Mouse (Mus musculus) left cerebral cortex, adult 2 months (tissue): ENCODE results near the gene Pusl1. TPM values are rescaled to one million over a fixed set of nuclear protein-coding genes. Genes with fewer than 3 reads are reported as not detected.

Source experiments
- DNase-seq, 2 experiments: peaks; one replicate each; pipeline ENCODE4 v3.0.0; 2021 to 2022; ENCODE audit warnings: low spot score in 2 of 2, mixed read lengths in 1 of 2; ENCODE audit errors: extremely low spot score in 1 of 2
- H3K27ac ChIP-seq: fragments of 200-600 bp; 2 replicates; pipeline ENCODE4 v1.8.1; 2022
- H3K4me3 ChIP-seq: fragments of 200-600 bp; 2 replicates; pipeline ENCODE4 v1.8.1; 2022
- CTCF ChIP-seq: fragments of 200-600 bp; IDR thresholded peaks from 2 replicates; pipeline ENCODE4 v1.8.1; 2022; ENCODE audit warnings: antibody characterized with exemption, mild to moderate bottlenecking, moderate library complexity
- intact Hi-C: fragments of 180-260 bp; cut with DNase I; formaldehyde crosslinking; loops from one replicate; pipeline ENCODE4 v1.15.1; 2025
- total RNA-seq, 2 experiments: library from RNA; stranded (reverse); gene quantifications; 2 replicates each; pipeline ENCODE4 v1.2.3; 2021

Gene Pusl1
- total RNA-seq, 2 experiments from 2014 or later, result 55.0 to 61.2 TPM

- intact Hi-C loops, result no loop called here
- no peak for TF ChIP-seq CTCF
- Histone ChIP-seq H3K27ac (no peak overlapping the region), H3K4me3 (no peak overlapping the region)
- DNase-seq, result peak in 1 of 2 experiments; percentile 7
Measured at GRCm38 (mm10) chr4:155896461-155896860, 4.9 kb upstream of the Pusl1 start.

DNA sequence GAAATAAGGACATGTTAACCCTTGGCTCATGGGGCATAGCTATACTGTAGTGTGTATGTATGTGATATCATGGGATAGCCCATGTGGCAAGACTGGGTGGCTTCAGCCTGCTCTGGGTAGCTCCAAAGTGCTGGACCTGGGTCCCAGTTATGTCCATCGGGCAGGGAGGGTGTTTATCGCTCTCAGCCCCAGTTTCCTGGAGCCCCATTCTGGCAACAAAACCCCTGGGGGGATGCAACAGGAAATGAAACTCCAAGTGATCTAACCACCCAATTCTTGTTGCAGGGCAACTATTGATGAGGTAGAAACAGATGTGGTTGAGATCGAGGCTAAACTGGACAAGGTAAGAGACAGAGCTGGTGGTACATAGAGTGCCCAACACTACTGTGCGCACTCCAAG, 4.2 kb upstream of the Pusl1 start:
- Histone ChIP-seq H3K27ac (peak overlapping the region; percentile 93), H3K4me3 (peak overlapping the region; percentile 100)
- intact Hi-C loops, result no loop called here
- TF ChIP-seq CTCF, result no peak
- DNase-seq, result peak in 1 of 2 experiments; percentile 9

GRCm38 (mm10) chr4:155895216-155895615, 3.6 kb upstream of the Pusl1 start:
- no peak for TF ChIP-seq CTCF
- H3K27ac ChIP-seq, result peak overlapping the region; percentile 93
- intact Hi-C loops, result no loop called here
- H3K4me3 ChIP-seq, result peak overlapping the region; percentile 100
- peak; percentile 71 for DNase-seq

DNA sequence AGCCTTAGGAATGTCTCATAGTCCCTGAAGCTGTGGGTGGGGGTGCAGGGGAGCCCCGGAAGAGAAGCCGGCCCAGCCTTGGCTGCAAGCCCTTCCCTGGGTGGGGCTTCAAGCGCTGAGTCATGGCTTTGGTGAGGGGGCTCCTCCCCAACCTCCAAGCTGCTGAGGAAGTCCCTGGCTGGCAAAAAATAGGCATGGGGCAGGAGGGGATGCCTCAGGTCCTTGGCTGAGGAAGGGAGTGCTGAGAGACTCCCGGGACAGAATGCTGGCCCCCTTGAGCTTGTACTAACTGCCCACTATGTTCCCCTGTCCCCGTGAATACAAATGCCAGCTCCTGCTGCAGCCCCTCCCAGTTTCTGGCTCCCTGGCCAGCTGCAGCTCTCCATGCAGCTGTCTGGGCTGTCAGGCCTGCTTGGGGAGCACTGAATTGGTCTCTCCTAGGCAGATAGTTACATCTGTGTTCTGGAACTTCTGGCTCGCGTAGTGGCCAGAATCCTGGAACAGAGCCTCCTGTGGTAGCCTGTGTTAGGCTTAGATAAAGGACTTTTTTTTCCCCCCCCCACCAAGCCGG, 2.8 kb upstream of the Pusl1 start:
- DNase-seq, result peak; percentile 80 to 83
- Histone ChIP-seq H3K4me3 (peak overlapping the region; percentile 100), H3K27ac (peak overlapping the region; percentile 93)
- no peak; the same call in 1 of the 2 replicates for TF ChIP-seq CTCF
- intact Hi-C loops, result loop anchor here (5.0 kb wide), 1 partner anchor 98 kb away; the partner anchor contains the start of genes B3galt6 and Sdf4

DNA sequence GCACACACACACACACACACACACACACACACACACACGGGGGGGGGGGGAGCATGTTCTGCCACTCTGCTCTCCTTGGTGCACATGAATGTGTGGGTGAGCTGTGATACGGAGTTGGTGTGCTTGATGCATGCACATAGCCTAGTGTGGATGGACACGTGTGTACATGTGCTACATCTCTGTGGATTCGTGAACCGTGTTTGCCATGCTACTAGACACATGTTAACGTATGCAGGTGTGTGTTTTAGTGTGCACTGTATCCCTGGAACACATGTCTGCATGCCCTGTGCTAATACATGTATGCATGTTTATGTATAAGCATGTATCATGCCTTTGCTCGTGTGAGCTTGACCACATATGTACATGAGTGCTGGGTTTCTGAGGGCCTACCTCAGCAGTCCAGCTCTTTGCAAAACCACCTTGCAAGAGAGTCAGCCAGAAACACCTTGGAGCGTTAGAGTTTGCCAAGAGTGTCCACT, 1.7 kb upstream of the Pusl1 start:
- intact Hi-C loops, result loop anchor here (2.0 to 5.0 kb wide), 2 partner anchors 50 to 99 kb away; partner anchors contain the start of genes B3galt6, Sdf4 and Ube2j2
- Histone ChIP-seq H3K4me3 (peak overlapping the region; percentile 100), H3K27ac (peak overlapping the region; percentile 93; the same call in 1 of the 2 replicates)
- TF ChIP-seq CTCF, result no peak
- DNase-seq, result peak in 1 of 2 experiments; percentile 7

DNA sequence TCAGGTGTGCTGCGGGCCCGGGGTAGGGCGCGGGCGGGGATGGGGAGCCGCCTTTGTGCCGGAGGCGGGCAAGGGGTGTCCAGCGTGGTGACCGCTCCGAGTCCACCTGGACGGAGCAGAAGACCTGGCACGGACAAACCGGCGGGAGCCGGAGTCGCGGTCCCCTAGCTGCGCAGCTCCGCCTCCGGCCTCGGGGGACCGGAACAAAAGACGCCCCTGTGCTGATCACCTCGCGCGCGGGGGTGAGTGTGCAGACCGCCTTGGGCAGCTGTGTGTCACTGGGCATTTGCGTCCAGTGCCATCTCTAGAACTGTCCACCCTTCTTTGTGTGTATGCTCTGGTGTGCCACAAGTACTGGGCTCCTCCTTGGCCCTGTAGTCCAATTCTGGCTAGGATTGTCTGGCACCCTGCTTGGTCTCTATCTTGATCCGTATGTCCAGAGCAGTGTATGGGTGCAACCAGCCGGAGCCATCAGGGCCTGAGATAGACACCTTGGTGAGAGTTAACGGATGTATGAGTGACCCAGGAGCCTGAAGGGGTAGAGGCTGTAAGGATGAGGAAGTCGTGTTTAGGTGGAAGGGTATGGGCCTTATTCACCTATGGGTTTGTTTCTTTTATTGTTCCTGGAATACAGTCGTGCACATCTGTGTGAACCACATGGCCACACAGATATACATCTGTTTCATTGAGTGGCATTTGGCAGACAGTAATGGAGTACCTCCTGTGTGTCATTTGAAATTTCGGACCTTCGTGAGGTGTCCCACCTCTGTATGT, 1.0 kb upstream of the Pusl1 start:
- peak in 1 of 2 experiments; percentile 43 for DNase-seq
- intact Hi-C loops, result loop anchor here (2.0 to 5.0 kb wide), 2 partner anchors 50 to 100 kb away; partner anchors contain the start of genes B3galt6, Sdf4 and Ube2j2
- no peak for TF ChIP-seq CTCF
- Histone ChIP-seq H3K27ac (peak overlapping the region; percentile 100), H3K4me3 (peak overlapping the region; percentile 100)

- peak; percentile 86 to 87 for DNase-seq
- intact Hi-C loops, result loop anchor here (2.0 to 5.0 kb wide), 2 partner anchors 51 to 100 kb away; partner anchors contain the start of genes B3galt6, Sdf4 and Ube2j2
- Histone ChIP-seq H3K4me3 (peak overlapping the region; percentile 100), H3K27ac (peak overlapping the region; percentile 100)
- peak; percentile 39 for TF ChIP-seq CTCF
Measured at GRCm38 (mm10) chr4:155892017-155892416, 436 bp upstream of the Pusl1 start.

DNA sequence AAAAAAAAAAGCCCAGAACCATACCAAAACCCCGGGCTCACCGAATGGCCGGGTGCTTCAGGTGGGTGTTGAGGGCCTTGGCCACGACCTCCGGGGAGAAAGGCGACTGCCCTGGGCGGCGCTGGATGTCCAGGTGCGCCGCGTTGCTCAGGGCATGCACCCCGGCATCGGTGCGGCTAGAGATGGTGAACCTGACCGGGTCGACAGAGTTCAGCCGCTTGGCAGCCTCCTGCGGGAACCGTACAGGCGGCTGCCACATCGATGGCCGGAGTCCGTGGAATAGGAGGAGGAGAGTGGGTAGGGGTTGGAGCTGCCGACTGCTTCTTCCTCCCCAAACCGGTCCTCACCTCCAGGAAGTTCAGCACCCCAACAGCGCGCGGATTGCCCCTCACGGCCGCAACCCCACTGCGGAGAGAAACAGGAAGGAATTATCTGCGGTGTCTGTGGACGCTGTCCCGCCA, 540 bp downstream of the Pusl1 start:
- intact Hi-C loops, result loop anchor here (2.0 to 5.0 kb wide), 2 partner anchors 22 to 101 kb away; partner anchors contain the start of genes B3galt6, Cptp, Ints11 and Sdf4
- H3K27ac ChIP-seq, result peak overlapping the region; percentile 100
- DNase-seq, result no peak
- TF ChIP-seq CTCF, result no peak
- peak overlapping the region; percentile 100 for H3K4me3 ChIP-seq

GRCm38 (mm10) chr4:155889316-155889715, 2.3 kb downstream of the Pusl1 start:
- TF ChIP-seq CTCF, result no peak
- Histone ChIP-seq H3K27ac (no peak overlapping the region), H3K4me3 (no peak overlapping the region)
- intact Hi-C loops, result no loop called here
- DNase-seq, result peak in 1 of 2 experiments; percentile 7

GRCm38 (mm10) chr4:155888181-155888580, 3.4 kb downstream of the Pusl1 start:
- intact Hi-C loops, result no loop called here
- DNase-seq, result no peak

GRCm38 (mm10) chr4:155887674-155888073, 3.9 kb downstream of the Pusl1 start:
- no peak overlapping the region for H3K4me3 ChIP-seq
- no peak overlapping the region for H3K27ac ChIP-seq
- intact Hi-C loops, result no loop called here
- TF ChIP-seq CTCF, result no peak
- DNase-seq, result no peak

More at GRCm38 (mm10) chr4:155888181-155888580, 3.4 kb downstream of the Pusl1 start:
- Histone ChIP-seq H3K4me3 (no peak overlapping the region), H3K27ac (no peak overlapping the region)
- TF ChIP-seq CTCF, result no peak

GRCm38 (mm10) chr4:155886330-155886729, 5.3 kb downstream of the Pusl1 start:
- TF ChIP-seq CTCF, result no peak
- no peak for DNase-seq
- no peak overlapping the region for H3K27ac ChIP-seq
- intact Hi-C loops, result no loop called here
- no peak overlapping the region for H3K4me3 ChIP-seq
